Comparison of ENCODE assay signal across 29 mouse cellular contexts in the genomic region with DNA sequence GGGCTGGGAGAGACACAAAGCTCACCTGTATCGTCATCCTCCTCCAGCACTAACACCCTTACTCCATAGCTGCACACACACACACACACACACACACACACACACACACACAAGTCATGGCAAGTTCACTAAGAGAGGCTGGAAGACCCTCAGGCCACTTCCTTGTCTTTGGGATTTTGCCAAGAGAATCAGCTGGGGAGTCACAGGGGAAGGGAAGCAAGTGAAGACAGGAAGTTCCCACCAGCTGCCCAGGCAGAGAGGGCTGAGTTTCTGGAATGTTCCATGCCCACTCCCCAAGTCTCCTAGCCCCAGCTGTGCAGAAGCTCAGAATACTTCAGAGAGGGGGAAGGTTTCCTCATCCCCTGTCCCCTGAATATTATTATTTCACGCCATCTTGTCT.
DNase-seq lines count a peak whose midpoint lies in the region; ATAC-seq and TF ChIP-seq lines count a peak whose summit lies in the region.
"Had no signal": no experiment of that assay in that cellular context is flagged by ENCODE, and none has a peak within 500 bp of the region (broad histone marks: within the 10 kb centered on the region; RNA-seq: fewer than 3 reads in every experiment).

No protein-coding gene starts in this region.

- H3K4me2 ChIP-seq in embryonic facial prominence, embryonic 14.5 days (ENCODE audit: low read depth, low read length), result no peak overlapping the region
- H3K4me2 ChIP-seq in lung, postnatal 0 days (replicated peaks; ENCODE audit: low read depth, low read length), result no peak overlapping the region
- H3K4me2 ChIP-seq in limb, embryonic 15.5 days, result no peak overlapping the region
- H3K4me2 ChIP-seq: embryonic facial prominence, embryonic 15.5 days; heart, embryonic 13.5 days; hindbrain, embryonic 14.5 days had no signal

- TF ChIP-seq EP300 in lung, postnatal 0 days (IDR thresholded peaks at IDR 0.05), result no peak

- H3K4me3 ChIP-seq in embryonic facial prominence, embryonic 14.5 days (ENCODE audit: low read depth, low read length), result no peak overlapping the region
- no peak overlapping the region for H3K4me3 ChIP-seq in embryonic facial prominence, embryonic 10.5 days
- no peak overlapping the region for H3K4me3 ChIP-seq in layer of hippocampus, adult 2 months
- no peak overlapping the region for H3K4me3 ChIP-seq in lung, postnatal 0 days (ENCODE audit: low read depth, low read length)
- H3K4me3 ChIP-seq in limb, embryonic 15.5 days, result no peak overlapping the region
- H3K4me3 ChIP-seq: embryonic facial prominence, embryonic 15.5 days; gastrocnemius, adult 2 months; heart, embryonic 10.5 days; heart, embryonic 13.5 days had no signal

- H3K27me3 ChIP-seq in embryonic facial prominence, embryonic 14.5 days (replicated peaks; ENCODE audit: control insufficient read depth, insufficient read depth, low read length), result no peaks in the 10 kb centered on the region
- no peaks in the 10 kb centered on the region for H3K27me3 ChIP-seq in embryonic facial prominence, embryonic 10.5 days (replicated peaks; ENCODE audit: low read depth, poor library complexity, severe bottlenecking)
- H3K27me3 ChIP-seq in lung, postnatal 0 days (replicated peaks; ENCODE audit: insufficient read depth, low read length), result no peaks in the 10 kb centered on the region
- H3K27me3 ChIP-seq in limb, embryonic 15.5 days, result no peaks in the 10 kb centered on the region
- H3K27me3 ChIP-seq: CH12.LX; embryonic facial prominence, embryonic 15.5 days; heart, embryonic 13.5 days had no signal

- no peak for ATAC-seq in embryonic facial prominence, embryonic 14.5 days (ENCODE audit: low read depth)
- no peak for ATAC-seq in lung, postnatal 0 days
- ATAC-seq in limb, embryonic 15.5 days (ENCODE audit: insufficient number of reproducible peaks, low FRiP score, low TSS enrichment, low read depth), result no peak
- ATAC-seq: forebrain, embryonic 14.5 days; forebrain, postnatal 0 days; hindbrain, postnatal 0 days; Patski had no signal

- DNase-seq in embryonic facial prominence, embryonic 14.5 days (ENCODE audit: low spot score), result peak; percentile 66
- DNase-seq in embryonic facial prominence, embryonic 10.5 days (ENCODE audit: low spot score), result no peak
- DNase-seq in layer of hippocampus, adult 2 months (ENCODE audit: low spot score in 2 of 2), result no peak
- DNase-seq in layer of hippocampus, adult 11-12 months (ENCODE audit: low spot score), result no peak
- peak; percentile 39 for DNase-seq in lung, postnatal 0 days (ENCODE audit: low spot score)
- DNase-seq in lung, adult 18-20 months, result no peak
- DNase-seq: adrenal gland, postnatal 10 days; adrenal gland, postnatal 36 days; B cell, adult 2 months; cerebellum, adult 11 months; cerebellum, adult 8-10 months; cerebellum, postnatal 36 days; embryo, embryonic 11 days; forebrain, postnatal 0 days; gastrocnemius, adult 2 months; gastrocnemius, postnatal 14 days; heart, adult 18-20 months; heart, postnatal 14 days; heart, postnatal 4 days had no signal

- no peak overlapping the region for H3K27ac ChIP-seq in embryonic facial prominence, embryonic 14.5 days (replicated peaks; ENCODE audit: low read depth, low read length)
- no peak overlapping the region for H3K27ac ChIP-seq in embryonic facial prominence, embryonic 10.5 days (replicated peaks)
- H3K27ac ChIP-seq in layer of hippocampus, adult 2 months, result peak overlapping the region; percentile 70
- H3K27ac ChIP-seq in lung, postnatal 0 days (ENCODE audit: low read length), result no peak overlapping the region
- peak overlapping the region; percentile 9; the same call in 1 of the 2 replicates for H3K27ac ChIP-seq in limb, embryonic 15.5 days
- H3K27ac ChIP-seq: embryonic facial prominence, embryonic 15.5 days; gastrocnemius, adult 2 months; heart, embryonic 10.5 days; heart, embryonic 13.5 days; hindbrain, embryonic 14.5 days; hindbrain, postnatal 0 days had no signal

- TF ChIP-seq CTCF in layer of hippocampus, adult 2 months (conservative IDR thresholded peaks at IDR 0.05), result no peak
- no peak for TF ChIP-seq CTCF in lung, postnatal 0 days (IDR thresholded peaks at IDR 0.05)

- no peak overlapping the region for H3K9ac ChIP-seq in embryonic facial prominence, embryonic 14.5 days (ENCODE audit: low read depth, low read length)
- no peak overlapping the region for H3K9ac ChIP-seq in lung, postnatal 0 days (replicated peaks; ENCODE audit: low read depth)
- H3K9ac ChIP-seq in limb, embryonic 15.5 days, result no peak overlapping the region
- H3K9ac ChIP-seq: embryonic facial prominence, embryonic 15.5 days; forebrain, postnatal 0 days; heart, embryonic 13.5 days; hindbrain, embryonic 14.5 days had no signal

- peaks cover 4% of the 10 kb centered on the region; the same call in 1 of the 2 replicates for H3K4me1 ChIP-seq in embryonic facial prominence, embryonic 14.5 days (ENCODE audit: control insufficient read depth, insufficient read depth, low read length)
- H3K4me1 ChIP-seq in embryonic facial prominence, embryonic 10.5 days, result peaks cover 24% of the 10 kb centered on the region
- peaks cover 6% of the 10 kb centered on the region; the same call in 1 of the 2 replicates for H3K4me1 ChIP-seq in lung, postnatal 0 days (ENCODE audit: insufficient read depth, low read depth, low read length)
- peaks cover 16% of the 10 kb centered on the region for H3K4me1 ChIP-seq in limb, embryonic 15.5 days

- H3K36me3 ChIP-seq in embryonic facial prominence, embryonic 14.5 days (ENCODE audit: control insufficient read depth, insufficient read depth, low read length), result no peaks in the 10 kb centered on the region
- H3K36me3 ChIP-seq in embryonic facial prominence, embryonic 10.5 days (replicated peaks), result no peaks in the 10 kb centered on the region
- no peaks in the 10 kb centered on the region for H3K36me3 ChIP-seq in lung, postnatal 0 days (ENCODE audit: insufficient read depth, low read length)
- H3K36me3 ChIP-seq in limb, embryonic 15.5 days, result no peaks in the 10 kb centered on the region
- H3K36me3 ChIP-seq: embryonic facial prominence, embryonic 15.5 days; G1E; heart, embryonic 10.5 days; heart, embryonic 13.5 days had no signal

- WGBS in embryonic facial prominence, embryonic 14.5 days, result 70% methylated on average over 2 of the region's 2 CpGs
- 91% methylated on average over 2 of the region's 2 CpGs for WGBS in embryonic facial prominence, embryonic 10.5 days
- WGBS in lung, postnatal 0 days, result 67% methylated on average over 2 of the region's 2 CpGs
- 63% methylated on average over 2 of the region's 2 CpGs for WGBS in limb, embryonic 15.5 days

- H3K9me3 ChIP-seq in embryonic facial prominence, embryonic 14.5 days (ENCODE audit: control insufficient read depth, low read length), result no peaks in the 10 kb centered on the region
- no peaks in the 10 kb centered on the region for H3K9me3 ChIP-seq in embryonic facial prominence, embryonic 10.5 days
- no peaks in the 10 kb centered on the region for H3K9me3 ChIP-seq in lung, postnatal 0 days (ENCODE audit: low read length)
- H3K9me3 ChIP-seq in limb, embryonic 15.5 days, result no peaks in the 10 kb centered on the region
- H3K9me3 ChIP-seq: embryonic facial prominence, embryonic 15.5 days; G1E; heart, embryonic 10.5 days; heart, embryonic 13.5 days had no signal

Comparison
In these comparisons a context has a peak if more than half of its experiments do, and no peak if none do; other contexts are left out.
1. DNase-seq: peak in embryonic facial prominence, embryonic 14.5 days (single experiment) and lung, postnatal 0 days (single experiment); none in embryonic facial prominence, embryonic 10.5 days (single experiment), layer of hippocampus, adult 2 months (0 of 2), layer of hippocampus, adult 11-12 months (single experiment) and lung, adult 18-20 months (0 of 2).
2. H3K27ac ChIP-seq: peak in layer of hippocampus, adult 2 months (single experiment) and limb, embryonic 15.5 days (single experiment); none in embryonic facial prominence, embryonic 14.5 days (single experiment), embryonic facial prominence, embryonic 10.5 days (single experiment) and lung, postnatal 0 days (single experiment).